Mouse (Mus musculus): ENCODE results near the gene Aldh16a1. TPM values are rescaled to one million over a fixed set of nuclear protein-coding genes. Genes with fewer than 3 reads are reported as not detected.

The Aldh16a1 gene
- polyA plus RNA-seq, 1 experiment from 2014 or later, result 38.7 TPM

DNA sequence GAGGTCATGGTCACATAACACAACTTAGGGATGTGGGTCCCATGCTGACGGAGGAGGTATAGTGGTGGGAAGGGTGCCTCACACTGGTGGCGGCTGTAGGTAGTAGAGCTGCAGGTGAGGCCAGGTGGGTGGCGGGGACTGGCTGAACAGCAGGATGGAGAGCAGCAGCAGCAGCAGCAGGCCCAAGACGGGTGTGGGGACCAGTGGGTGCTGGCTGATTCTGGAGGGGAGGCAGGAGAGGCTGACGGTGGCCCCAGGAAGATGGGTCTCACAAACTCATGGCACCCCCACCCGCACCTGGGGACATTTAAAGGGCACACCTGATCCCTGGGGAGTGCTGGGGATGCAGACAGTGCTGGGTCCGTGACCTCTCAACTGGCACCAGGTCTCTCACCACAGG, 29.3 kb upstream of the Aldh16a1 start:
- Histone ChIP-seq H3K27ac (replicated peaks; ENCODE audit: low read depth, low read length) (no peak overlapping the region), H3K36me3 (ENCODE audit: control insufficient read depth, insufficient read depth, low read length) (no peaks in the 10 kb centered on the region), H3K27me3 (ENCODE audit: control insufficient read depth, insufficient read depth, low read length) (peaks cover 65% of the 10 kb centered on the region), H3K4me2 (ENCODE audit: low read depth, severe bottlenecking) (no peak overlapping the region), H3K4me3 (ENCODE audit: low read depth, low read length) (no peak overlapping the region), H3K9me3 (ENCODE audit: control insufficient read depth, low read length) (no peaks in the 10 kb centered on the region), H3K9ac (ENCODE audit: low read length) (no peak overlapping the region), H3K4me1 (ENCODE audit: control insufficient read depth, insufficient read depth, low read length) (peaks cover 15% of the 10 kb centered on the region; the same call in 1 of the 2 replicates)
- ATAC-seq (ENCODE audit: insufficient number of reproducible peaks, low FRiP score, low TSS enrichment, low read depth), result no peak
- WGBS, result 60% methylated on average over 7 of the region's 7 CpGs
- no peak for DNase-seq (ENCODE audit: low spot score)

DNA sequence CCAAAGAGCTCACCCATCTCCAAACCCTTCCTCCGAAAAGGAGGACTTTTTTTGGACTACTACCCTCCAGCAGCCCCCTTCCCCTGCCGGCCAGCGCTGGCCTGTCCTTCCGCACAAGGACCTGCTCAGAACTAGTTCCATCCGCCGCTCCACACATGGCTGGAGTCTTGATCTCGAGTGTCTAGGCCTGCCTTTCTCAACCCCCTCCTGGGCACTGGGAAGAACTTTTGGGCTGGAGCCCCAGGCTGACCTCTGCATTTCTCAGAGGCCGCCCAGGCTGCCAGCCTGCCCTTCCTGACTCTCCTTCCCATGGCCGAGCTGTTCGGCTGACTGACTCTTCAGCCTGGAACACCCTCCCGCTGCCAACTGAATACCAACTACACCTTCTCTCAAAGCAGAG, 28.2 kb upstream of the Aldh16a1 start:
- ATAC-seq (ENCODE audit: insufficient number of reproducible peaks, low FRiP score, low TSS enrichment, low read depth) (peak; percentile 36; the same call in 1 of the 2 replicates), DNase-seq (ENCODE audit: low spot score) (no peak)
- Histone ChIP-seq H3K36me3 (ENCODE audit: control insufficient read depth, insufficient read depth, low read length) (no peaks in the 10 kb centered on the region), H3K4me3 (ENCODE audit: low read depth, low read length) (peak overlapping the region; percentile 21; the same call in 1 of the 2 replicates), H3K4me1 (ENCODE audit: control insufficient read depth, insufficient read depth, low read length) (peaks cover 15% of the 10 kb centered on the region; the same call in 1 of the 2 replicates), H3K9me3 (ENCODE audit: control insufficient read depth, low read length) (no peaks in the 10 kb centered on the region), H3K9ac (ENCODE audit: low read length) (no peak overlapping the region), H3K27me3 (ENCODE audit: control insufficient read depth, insufficient read depth, low read length) (peaks cover 76% of the 10 kb centered on the region), H3K4me2 (ENCODE audit: low read depth, severe bottlenecking) (peak overlapping the region; percentile 48), H3K27ac (replicated peaks; ENCODE audit: low read depth, low read length) (no peak overlapping the region)
- WGBS, result 14% methylated on average over 11 of the region's 11 CpGs

DNA sequence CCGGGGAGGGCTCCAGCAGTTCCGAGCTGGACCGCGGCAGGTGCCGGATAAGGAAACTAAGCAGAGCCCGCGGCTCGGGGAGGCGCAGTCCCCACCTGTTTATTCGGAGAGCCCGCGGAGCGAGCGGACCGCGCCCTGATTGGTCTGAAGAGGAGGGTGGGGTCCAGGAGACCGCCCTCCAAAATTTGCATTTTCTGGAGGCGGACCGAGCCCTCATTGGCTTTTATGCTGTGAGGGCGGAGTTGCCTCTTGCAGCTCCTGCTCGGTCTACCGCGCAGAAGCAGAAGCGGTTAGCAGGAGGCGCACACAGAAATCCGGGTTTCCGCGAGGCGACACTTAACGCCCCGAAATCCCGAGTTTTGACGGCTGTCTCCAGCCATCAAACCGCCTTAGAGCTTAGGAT, 27.8 kb upstream of the Aldh16a1 start:
- ATAC-seq (ENCODE audit: insufficient number of reproducible peaks, low FRiP score, low TSS enrichment, low read depth) (peak; percentile 79), DNase-seq (ENCODE audit: low spot score) (peak; percentile 93)
- H3K4me2 ChIP-seq (ENCODE audit: low read depth, severe bottlenecking), result peak overlapping the region; percentile 48
- no peak overlapping the region for H3K27ac ChIP-seq (replicated peaks; ENCODE audit: low read depth, low read length)
- no peaks in the 10 kb centered on the region for H3K9me3 ChIP-seq (ENCODE audit: control insufficient read depth, low read length)
- peaks cover 15% of the 10 kb centered on the region; the same call in 1 of the 2 replicates for H3K4me1 ChIP-seq (ENCODE audit: control insufficient read depth, insufficient read depth, low read length)
- WGBS, result under 1% methylated on average over 34 of the region's 34 CpGs
- no peaks in the 10 kb centered on the region for H3K36me3 ChIP-seq (ENCODE audit: control insufficient read depth, insufficient read depth, low read length)
- H3K9ac ChIP-seq (ENCODE audit: low read length), result no peak overlapping the region
- peaks cover 80% of the 10 kb centered on the region for H3K27me3 ChIP-seq (ENCODE audit: control insufficient read depth, insufficient read depth, low read length)
- peak overlapping the region; percentile 21; the same call in 1 of the 2 replicates for H3K4me3 ChIP-seq (ENCODE audit: low read depth, low read length)

DNA sequence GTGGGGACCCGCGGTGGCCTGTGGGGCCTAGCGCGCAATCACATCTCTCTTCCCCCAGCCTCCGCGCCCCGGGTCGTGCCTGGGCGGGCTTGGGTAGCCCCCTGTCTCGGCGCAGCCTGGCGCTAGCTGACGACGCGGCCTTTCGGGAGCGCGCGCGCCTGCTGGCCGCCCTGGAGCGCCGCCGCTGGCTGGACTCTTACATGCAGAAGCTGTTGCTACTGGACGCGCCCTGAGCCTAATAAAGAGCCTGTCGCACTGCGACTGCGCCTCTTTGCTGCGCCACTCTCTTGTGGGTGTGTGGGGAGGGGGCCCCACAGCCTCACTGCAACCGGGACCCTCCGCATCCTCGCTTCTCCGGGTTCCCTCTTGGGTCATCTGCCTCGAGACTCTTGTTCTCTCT, 27.2 kb upstream of the Aldh16a1 start:
- Histone ChIP-seq H3K27ac (replicated peaks; ENCODE audit: low read depth, low read length) (no peak overlapping the region), H3K4me1 (ENCODE audit: control insufficient read depth, insufficient read depth, low read length) (peaks cover 12% of the 10 kb centered on the region; the same call in 1 of the 2 replicates), H3K9ac (ENCODE audit: low read length) (no peak overlapping the region), H3K4me2 (ENCODE audit: low read depth, severe bottlenecking) (peak overlapping the region; percentile 12; the same call in 1 of the 2 replicates), H3K36me3 (ENCODE audit: control insufficient read depth, insufficient read depth, low read length) (no peaks in the 10 kb centered on the region), H3K4me3 (ENCODE audit: low read depth, low read length) (0 out of 2 replicates have a peak overlapping the region, but pooled peaks have one; percentile 3), H3K9me3 (ENCODE audit: control insufficient read depth, low read length) (no peaks in the 10 kb centered on the region), H3K27me3 (ENCODE audit: control insufficient read depth, insufficient read depth, low read length) (peaks cover 87% of the 10 kb centered on the region)
- DNase-seq (ENCODE audit: low spot score) (no peak), ATAC-seq (ENCODE audit: insufficient number of reproducible peaks, low FRiP score, low TSS enrichment, low read depth) (no peak)
- 6% methylated on average over 33 of the region's 35 CpGs for WGBS

DNA sequence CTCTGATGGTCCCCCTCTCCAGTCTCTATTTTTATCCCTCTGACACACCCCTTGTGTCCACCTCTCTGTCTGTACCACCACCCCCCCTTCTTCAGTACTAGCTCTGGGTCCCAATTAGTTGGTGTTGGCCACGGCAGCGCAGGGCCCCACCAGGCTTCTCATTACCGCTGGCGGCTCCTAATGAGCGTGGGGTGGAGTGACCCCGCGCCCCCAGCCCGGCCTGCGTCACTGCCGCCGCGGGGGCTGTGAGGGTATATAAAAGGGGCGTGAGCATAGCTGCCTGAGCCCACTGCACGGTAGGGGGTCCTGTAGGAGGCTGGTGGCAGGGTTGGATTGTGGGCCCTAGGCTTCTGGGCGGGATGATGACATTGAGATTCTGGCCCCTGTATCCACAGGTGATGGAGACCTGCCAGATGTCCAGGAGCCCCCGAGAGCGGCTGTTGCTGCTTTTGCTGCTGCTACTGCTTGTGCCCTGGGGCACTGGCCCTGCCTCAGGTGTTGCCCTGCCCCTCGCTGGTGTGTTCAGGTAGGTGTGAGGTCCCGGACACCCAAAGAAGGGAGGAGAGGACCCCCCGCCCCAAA, 26.6 kb upstream of the Aldh16a1 start, which contains the start of gene Pth2:
Pth2 (plus strand) TSS at position 100 of the 582 bp plus-strand sequence.
- DNase-seq (ENCODE audit: low spot score), result no peak
- no peak within 1 kb of the TSS for H3K9ac ChIP-seq (ENCODE audit: low read length)
- 0 out of 2 replicates have a peak within 1 kb of the TSS, but pooled peaks have one; percentile 3 for H3K4me3 ChIP-seq (ENCODE audit: low read depth, low read length)
- H3K4me1 ChIP-seq (ENCODE audit: control insufficient read depth, insufficient read depth, low read length), result peaks cover 11% of the 10 kb centered on the region; the same call in 1 of the 2 replicates
- no peaks in the 10 kb centered on the region for H3K9me3 ChIP-seq (ENCODE audit: control insufficient read depth, low read length)
- 14% methylated on average over 19 of the region's 20 CpGs for WGBS
- H3K4me2 ChIP-seq (ENCODE audit: low read depth, severe bottlenecking), result peak within 1 kb of the TSS; percentile 12; the same call in 1 of the 2 replicates
- H3K36me3 ChIP-seq (ENCODE audit: control insufficient read depth, insufficient read depth, low read length), result no peaks in the 10 kb centered on the region
- peaks cover 92% of the 10 kb centered on the region for H3K27me3 ChIP-seq (ENCODE audit: control insufficient read depth, insufficient read depth, low read length)
- ATAC-seq (ENCODE audit: insufficient number of reproducible peaks, low FRiP score, low TSS enrichment, low read depth), result no peak
- H3K27ac ChIP-seq (replicated peaks; ENCODE audit: low read depth, low read length), result no peak within 1 kb of the TSS

DNA sequence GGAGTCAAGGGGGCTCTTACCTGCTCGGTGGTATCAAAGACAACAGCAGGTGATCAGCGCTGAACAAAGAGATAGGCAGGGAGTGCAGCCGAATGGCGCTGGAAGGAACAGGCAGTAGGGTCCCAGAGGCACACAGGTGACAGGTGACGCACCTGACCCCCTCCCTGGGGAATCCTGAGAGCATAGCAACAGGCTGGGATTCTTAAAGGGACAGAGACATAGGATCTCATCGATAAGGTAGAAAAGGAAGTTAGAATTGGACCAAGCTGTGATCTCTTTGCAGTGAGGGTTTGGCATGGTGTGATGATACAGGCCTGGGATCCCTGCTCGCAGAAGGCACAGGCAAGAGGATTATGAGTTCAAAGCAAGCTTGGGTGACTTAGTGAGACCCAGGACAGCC, 25.1 kb upstream of the Aldh16a1 start, which contains the start of gene Gfy:
Gfy (minus strand) TSS at position 101 of the 400 bp plus-strand sequence.
- H3K4me3 ChIP-seq (ENCODE audit: low read depth, low read length), result no peak within 1 kb of the TSS
- no peak for DNase-seq (ENCODE audit: low spot score)
- ATAC-seq (ENCODE audit: insufficient number of reproducible peaks, low FRiP score, low TSS enrichment, low read depth), result no peak
- H3K27me3 ChIP-seq (ENCODE audit: control insufficient read depth, insufficient read depth, low read length), result peaks cover 97% of the 10 kb centered on the region
- no peaks in the 10 kb centered on the region for H3K36me3 ChIP-seq (ENCODE audit: control insufficient read depth, insufficient read depth, low read length)
- no peak within 1 kb of the TSS for H3K27ac ChIP-seq (replicated peaks; ENCODE audit: low read depth, low read length)
- H3K4me1 ChIP-seq (ENCODE audit: control insufficient read depth, insufficient read depth, low read length), result 0 out of 2 replicates have a peak, but pooled peaks cover 13% of the 10 kb centered on the region
- no peak within 1 kb of the TSS for H3K9ac ChIP-seq (ENCODE audit: low read length)
- no peak within 1 kb of the TSS for H3K4me2 ChIP-seq (ENCODE audit: low read depth, severe bottlenecking)
- 24% methylated on average over 7 of the region's 7 CpGs for WGBS
- H3K9me3 ChIP-seq (ENCODE audit: control insufficient read depth, low read length), result 0 out of 2 replicates have a peak, but pooled peaks cover 3% of the 10 kb centered on the region

DNA sequence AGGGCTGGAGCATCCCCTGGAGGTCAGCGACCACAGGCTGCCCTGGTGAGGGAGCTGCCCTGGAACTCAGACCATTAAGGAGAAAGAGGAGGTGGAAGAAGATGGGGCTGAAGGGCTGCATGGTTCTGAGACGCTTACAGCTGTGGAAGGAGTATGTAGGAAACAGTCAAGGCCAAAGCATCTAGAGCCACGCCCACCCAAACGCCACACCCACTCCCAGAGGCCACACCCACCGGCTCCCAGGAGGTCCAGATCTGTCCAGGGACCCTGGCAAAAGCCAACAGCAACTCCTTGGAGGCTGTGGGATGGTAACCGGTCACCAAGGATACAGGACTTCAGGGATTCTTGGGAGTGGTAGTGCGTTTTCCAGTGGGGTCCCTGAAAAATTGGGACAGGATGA, 24.2 kb upstream of the Aldh16a1 start:
- Histone ChIP-seq H3K9ac (ENCODE audit: low read length) (no peak overlapping the region), H3K4me3 (ENCODE audit: low read depth, low read length) (no peak overlapping the region), H3K27ac (replicated peaks; ENCODE audit: low read depth, low read length) (no peak overlapping the region), H3K4me1 (ENCODE audit: control insufficient read depth, insufficient read depth, low read length) (0 out of 2 replicates have a peak, but pooled peaks cover 13% of the 10 kb centered on the region), H3K36me3 (ENCODE audit: control insufficient read depth, insufficient read depth, low read length) (no peaks in the 10 kb centered on the region), H3K27me3 (ENCODE audit: control insufficient read depth, insufficient read depth, low read length) (peaks cover 92% of the 10 kb centered on the region), H3K4me2 (ENCODE audit: low read depth, severe bottlenecking) (no peak overlapping the region), H3K9me3 (ENCODE audit: control insufficient read depth, low read length) (0 out of 2 replicates have a peak, but pooled peaks cover 3% of the 10 kb centered on the region)
- 21% methylated on average over 7 of the region's 7 CpGs for WGBS
- no peak for DNase-seq (ENCODE audit: low spot score)
- ATAC-seq (ENCODE audit: insufficient number of reproducible peaks, low FRiP score, low TSS enrichment, low read depth), result no peak

DNA sequence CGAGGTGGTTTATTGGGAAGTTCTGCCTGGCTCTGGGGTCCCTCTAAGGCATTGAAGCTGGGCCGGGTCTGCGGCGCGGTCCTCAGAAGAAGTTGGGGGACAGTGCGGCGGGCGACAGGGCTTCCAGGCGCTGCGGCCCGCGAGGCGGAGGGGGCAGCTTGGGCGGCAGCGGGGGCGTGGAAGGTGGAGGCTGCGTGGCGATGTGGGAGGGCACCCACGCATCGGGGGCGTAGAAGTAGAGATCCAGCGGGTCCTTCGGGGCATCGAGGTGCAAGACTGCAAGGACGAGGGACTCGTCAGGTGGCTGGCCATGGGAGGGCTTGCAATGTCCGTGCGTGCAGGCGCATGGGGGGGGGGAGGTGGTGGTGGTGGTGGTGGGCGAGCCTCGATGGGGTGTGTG, 22.0 kb upstream of the Aldh16a1 start:
- 2% methylated on average over 28 of the region's 31 CpGs for WGBS
- H3K27ac ChIP-seq (replicated peaks; ENCODE audit: low read depth, low read length), result no peak overlapping the region
- peak overlapping the region; percentile 10 for H3K4me2 ChIP-seq (ENCODE audit: low read depth, severe bottlenecking)
- no peaks in the 10 kb centered on the region for H3K36me3 ChIP-seq (ENCODE audit: control insufficient read depth, insufficient read depth, low read length)
- 0 out of 2 replicates have a peak, but pooled peaks cover 3% of the 10 kb centered on the region for H3K9me3 ChIP-seq (ENCODE audit: control insufficient read depth, low read length)
- no peak overlapping the region for H3K9ac ChIP-seq (ENCODE audit: low read length)
- DNase-seq (ENCODE audit: low spot score), result no peak
- no peak for ATAC-seq (ENCODE audit: insufficient number of reproducible peaks, low FRiP score, low TSS enrichment, low read depth)
- H3K27me3 ChIP-seq (ENCODE audit: control insufficient read depth, insufficient read depth, low read length), result peaks cover 79% of the 10 kb centered on the region
- 0 out of 2 replicates have a peak, but pooled peaks cover 8% of the 10 kb centered on the region for H3K4me1 ChIP-seq (ENCODE audit: control insufficient read depth, insufficient read depth, low read length)
- H3K4me3 ChIP-seq (ENCODE audit: low read depth, low read length), result peak overlapping the region; percentile 12; the same call in 1 of the 2 replicates
